Mouse (Mus musculus) erythroblast, embryonic 14.5 days (primary cell): Measurements from ENCODE around the gene Zfp335.

Experiments used
- GATA1 ChIP-seq: IDR thresholded peaks from 2 replicates; pipeline ENCODE4 v1.6.1; 2012; ENCODE audit warnings: low read length, inconsistent platforms, mixed read lengths
- TAL1 ChIP-seq: IDR thresholded peaks from 3 replicates; pipeline ENCODE4 v1.6.1; 2012; ENCODE audit warnings: low read length, inconsistent platforms, mixed read lengths

DNA sequence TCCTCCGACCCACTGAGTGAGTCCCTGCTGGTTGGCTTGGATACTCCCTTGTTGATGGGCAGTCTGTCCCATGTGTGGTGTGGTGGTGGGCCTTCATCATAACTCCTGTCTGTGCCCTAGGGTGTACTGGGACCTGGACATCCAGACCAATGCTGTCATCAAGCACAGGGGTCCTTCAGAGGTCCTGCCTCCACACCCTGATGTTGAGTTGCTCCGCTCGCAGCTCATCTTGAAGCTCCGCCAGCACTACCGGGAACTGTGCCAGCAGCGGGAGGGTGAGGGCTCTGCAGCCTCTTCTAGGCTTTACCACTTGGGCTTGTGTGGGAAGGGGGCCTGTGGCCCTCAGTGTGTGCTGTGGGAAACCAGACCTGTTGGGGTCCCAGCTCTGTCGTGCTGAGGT is 25.8 kb downstream of the Zfp335 start:
- TF ChIP-seq TAL1: no peak
- no peak for TF ChIP-seq GATA1
